Mouse (Mus musculus) brain, embryonic 14.5 days (tissue): ENCODE data around the gene 4930469K13Rik. TPM values are rescaled to one million over a fixed set of nuclear protein-coding genes. Genes with fewer than 3 reads are reported as not detected.

Experiments used
- DNase-seq: peaks from one replicate; pipeline ENCODE4 v3.0.0-alpha.2; 2011; ENCODE audit warnings: low read depth
- CTCF ChIP-seq: fragments of 200-500 bp; IDR thresholded peaks from 2 replicates; pipeline ENCODE4 v1.5.1; 2012; ENCODE audit warnings: inconsistent platforms, mild to moderate bottlenecking, moderate library complexity, borderline replicate concordance; ENCODE audit not compliant: insufficient read depth, insufficient read length; ENCODE audit errors: extremely low read depth
- POLR2A ChIP-seq: fragments of 200-500 bp; IDR thresholded peaks from 2 replicates; pipeline ENCODE4 v1.6.1; 2012; ENCODE audit warnings: mild to moderate bottlenecking, inconsistent platforms, borderline replicate concordance; ENCODE audit not compliant: poor library complexity, insufficient read depth, insufficient read length, severe bottlenecking; ENCODE audit errors: extremely low read depth
- polyA plus RNA-seq: library from polyadenylated mRNA; depleted of rRNA; stranded (reverse); fragments of >200 nt; gene quantifications from 2 replicates; pipeline ENCODE4 v1.2.3, GENCODE M21; 2012; rRNA removed

4930469K13Rik gene
- polyA plus RNA-seq, 1 experiment, result 0.26 TPM

GRCm38 (mm10) chr11:33926551-33926950 is 171.8 kb downstream of the 4930469K13Rik start:
- no peak for DNase-seq
- TF ChIP-seq POLR2A, result no peak
- TF ChIP-seq CTCF, result no peak

- peak; percentile 58 for DNase-seq
Observed at GRCm38 (mm10) chr11:33925778-33926177, 172.6 kb downstream of the 4930469K13Rik start.

More at GRCm38 (mm10) chr11:33925778-33926177, 172.6 kb downstream of the 4930469K13Rik start:
- TF ChIP-seq CTCF (no peak), POLR2A (no peak)

Other genes with a start within 250 kb of the 4930469K13Rik start
- 0.09 and 0.23 TPM in 2 replicates for gene Kcnmb1, start 135.5 kb downstream of the 4930469K13Rik start, polyA plus RNA-seq
- 39.8 and 56.6 TPM in 2 replicates for gene Kcnip1, start 105.4 kb downstream of the 4930469K13Rik start, polyA plus RNA-seq
- 1.5 and 2.1 TPM in 2 replicates for gene Lcp2, start 51.6 kb downstream of the 4930469K13Rik start, polyA plus RNA-seq
- gene Foxi1, start 109.5 kb upstream of the 4930469K13Rik start, polyA plus RNA-seq, result not detected in 2 replicates
- 6.5 and 9.5 TPM in 2 replicates for gene Fam196b, start 216.3 kb upstream of the 4930469K13Rik start, polyA plus RNA-seq